Mouse (Mus musculus): Measurements from ENCODE around the gene Spata3.

GRCm38 (mm10) chr1:85969519-85969918, 47.1 kb upstream of the Spata3 start:
- TF ChIP-seq CTCF (IDR thresholded peaks at IDR 0.05; ENCODE audit: extremely low read depth, insufficient read depth, low read length) (no peak), POLR2A (IDR thresholded peaks at IDR 0.05; ENCODE audit: extremely low read depth, insufficient read depth, low read length) (no peak)

All from cortical plate, adult 2 months (tissue).